Mouse (Mus musculus) retina, postnatal 7 days (tissue): ENCODE measurements around the gene Fyttd1.
"Not testable (repeated sequence)": the region's sequence is repeated elsewhere in the genome, so short reads cannot be mapped to it uniquely, and the experiment has no call there.

Experiments
- DNase-seq: peaks from one replicate; pipeline ENCODE4 v3.0.0-alpha.2; 2012; ENCODE audit warnings: low read depth, low spot score

The Fyttd1 gene

DNA sequence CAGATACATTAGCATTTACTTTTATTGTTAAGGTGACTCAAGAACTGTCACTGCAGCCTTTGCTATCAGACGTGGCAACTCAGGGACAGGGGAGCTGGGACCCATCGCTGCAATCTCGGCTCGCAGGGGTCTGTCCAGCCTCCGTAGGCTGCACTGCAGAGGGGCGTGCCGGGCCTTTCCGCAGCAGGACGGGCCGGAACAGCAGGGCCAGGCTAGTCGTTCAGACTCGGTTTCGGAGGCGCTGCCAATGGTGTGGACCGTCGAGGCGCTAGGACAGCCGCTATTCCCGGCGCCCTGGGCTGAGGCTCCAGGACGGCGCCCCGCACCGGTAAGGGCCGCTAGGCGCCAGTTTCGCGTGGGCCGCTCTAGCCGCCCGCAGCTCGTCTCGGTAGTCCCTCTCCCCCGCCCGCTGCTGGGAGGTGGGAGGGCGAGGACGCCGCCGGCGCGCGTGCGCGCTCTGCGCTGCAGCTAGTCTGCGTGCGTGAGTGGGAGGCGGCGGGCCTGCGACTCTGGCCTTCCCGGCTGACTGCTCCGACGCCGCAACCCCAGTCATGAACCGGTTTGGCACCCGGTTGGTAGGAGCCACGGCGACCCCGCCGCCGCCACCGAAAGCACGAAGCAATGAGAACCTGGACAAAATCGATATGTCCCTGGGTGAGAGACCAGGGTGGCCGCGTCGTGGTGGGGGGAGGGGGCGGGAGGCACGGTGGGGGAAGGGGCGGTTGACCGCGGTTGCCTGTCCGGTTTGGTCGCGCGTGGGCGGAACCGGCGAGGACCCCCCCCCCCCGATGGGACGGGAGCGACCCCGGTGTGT is at the start of gene Fyttd1, which contains the start of gene Rubcn:
Gene Fyttd1, plus strand, starts transcription at position 158 of the 814 bp plus-strand sequence.
Gene Rubcn, minus strand, starts transcription at position 424 of the 814 bp plus-strand sequence.
- DNase-seq: peak; percentile 94

DNA sequence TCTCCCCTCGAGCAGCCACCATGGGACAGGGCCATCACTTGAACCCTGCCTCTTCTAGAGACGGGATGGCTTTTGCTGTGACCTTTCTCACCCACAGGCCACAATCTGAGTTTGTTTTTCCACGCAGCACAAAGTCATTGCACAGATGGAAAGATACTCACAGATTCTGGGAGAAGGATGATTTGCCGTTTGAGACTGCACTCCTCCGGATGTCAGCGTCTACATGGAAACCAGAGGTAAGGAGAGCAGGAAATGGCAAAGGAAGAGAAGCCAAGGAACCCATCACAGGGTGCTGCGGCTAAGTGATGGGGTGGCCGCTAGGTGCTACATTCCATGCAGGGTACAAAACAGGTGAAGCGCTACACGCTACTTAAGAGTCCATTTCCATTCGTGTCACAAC is 48.2 kb upstream of the Fyttd1 start:
- no peak for DNase-seq

DNA sequence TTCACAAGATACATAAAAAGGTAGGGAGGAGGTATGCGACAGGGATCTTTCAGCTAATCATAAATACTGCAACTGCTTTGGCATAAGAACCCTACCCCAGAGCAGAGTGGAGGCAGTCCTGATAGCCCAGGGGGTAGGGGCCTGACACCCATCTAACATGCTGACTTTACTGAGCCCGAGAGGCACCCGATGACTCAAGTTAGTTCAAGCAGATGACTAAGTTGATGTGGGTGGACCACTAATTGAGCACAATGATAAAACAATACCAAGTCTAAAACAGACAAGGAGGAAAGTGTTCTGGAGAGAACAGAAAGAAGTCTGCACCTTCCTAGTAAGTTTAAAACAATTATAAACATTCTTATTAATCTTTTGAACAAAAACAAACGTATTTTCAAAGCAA is 45.8 kb upstream of the Fyttd1 start:
- DNase-seq: no peak

DNA sequence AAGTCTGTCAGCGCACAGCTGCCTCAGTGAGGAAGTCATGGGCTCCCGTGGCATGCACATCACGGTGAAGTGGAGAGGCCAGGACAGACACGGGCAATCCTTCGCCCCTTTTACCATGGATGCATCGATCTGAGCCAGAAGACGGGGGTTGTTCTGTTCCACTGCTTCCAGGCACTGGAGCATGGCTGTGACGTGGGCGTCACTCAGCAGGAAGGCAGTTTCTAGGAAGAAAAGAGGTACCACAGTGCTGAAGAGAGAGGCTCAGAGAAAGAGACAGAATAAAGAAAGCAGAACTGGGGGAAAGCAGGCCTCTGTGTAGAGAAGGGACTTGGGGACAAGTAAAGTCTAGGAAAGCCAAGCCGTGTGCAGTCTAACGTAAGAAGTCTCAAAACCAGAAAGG is 30.2 kb upstream of the Fyttd1 start:
- no peak for DNase-seq

DNA sequence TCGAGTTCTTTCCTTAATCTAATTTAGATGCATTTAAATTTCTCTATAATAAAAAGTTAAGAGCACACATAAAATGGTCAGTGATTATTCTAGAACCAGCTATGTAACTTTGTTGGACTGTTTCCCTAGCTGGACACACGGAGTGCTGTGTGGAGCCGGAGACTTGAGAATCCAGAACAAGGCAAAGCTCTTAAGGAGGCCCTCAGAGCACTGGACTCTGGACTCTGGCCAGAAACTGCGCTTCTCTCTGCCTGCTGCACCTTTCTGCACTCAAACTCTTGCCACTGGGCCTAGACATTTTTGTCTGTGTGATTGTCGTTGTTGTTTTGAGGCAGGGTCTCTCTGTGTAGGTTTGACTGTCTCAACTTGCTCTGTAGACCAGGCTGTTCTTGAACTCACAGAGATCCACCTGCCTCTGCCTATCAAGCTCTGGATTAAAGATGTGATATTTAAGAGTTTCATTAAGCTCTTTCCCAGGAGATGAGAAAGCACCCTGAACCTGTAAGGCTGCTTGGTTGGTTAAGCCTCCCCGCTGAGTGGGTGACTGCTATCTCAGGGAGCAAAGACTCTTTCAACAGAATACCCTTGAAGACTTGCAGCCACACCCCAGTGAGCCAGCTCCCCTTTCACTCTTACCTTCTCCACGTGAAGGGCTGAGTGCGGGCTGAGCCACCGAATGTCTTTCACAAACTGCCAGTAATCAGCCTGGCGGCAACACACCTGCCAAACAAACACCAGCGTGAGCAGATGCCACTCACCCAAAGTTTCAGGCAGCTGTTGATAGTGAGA is 28.1 kb upstream of the Fyttd1 start:
- no peak for DNase-seq

- no peak for DNase-seq
Measured at GRCm38 (mm10) chr16:32853492-32854049, 23.7 kb upstream of the Fyttd1 start.

DNA sequence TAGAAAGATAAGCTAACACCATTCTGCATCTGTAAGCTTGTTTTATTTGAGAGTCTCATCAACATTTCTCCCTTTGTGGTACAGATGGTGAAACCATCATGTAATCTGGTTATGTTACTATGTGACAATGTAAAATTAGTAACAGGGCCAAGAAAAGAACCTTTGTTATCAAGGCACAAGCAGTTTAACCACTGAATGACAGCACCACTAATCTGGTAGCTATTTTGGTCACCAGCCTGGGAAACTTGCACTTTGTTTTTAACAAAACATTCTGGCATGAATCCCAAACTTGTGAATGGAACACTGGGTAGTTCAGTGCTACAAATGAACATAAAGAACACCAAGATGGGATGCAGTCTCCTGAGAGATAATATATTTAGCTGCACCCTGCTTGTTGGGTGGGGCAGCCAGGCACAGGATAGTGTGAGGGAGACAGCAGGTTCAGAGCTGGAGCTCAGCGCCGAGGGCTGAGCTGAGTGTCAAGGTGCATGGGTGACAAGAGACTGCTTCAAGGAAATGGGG is 23.2 kb upstream of the Fyttd1 start:
- no peak for DNase-seq

GRCm38 (mm10) chr16:32856751-32857150 is 20.5 kb upstream of the Fyttd1 start:
- no peak for DNase-seq

GRCm38 (mm10) chr16:32858356-32858755 is 18.9 kb upstream of the Fyttd1 start:
- DNase-seq: no peak

DNA sequence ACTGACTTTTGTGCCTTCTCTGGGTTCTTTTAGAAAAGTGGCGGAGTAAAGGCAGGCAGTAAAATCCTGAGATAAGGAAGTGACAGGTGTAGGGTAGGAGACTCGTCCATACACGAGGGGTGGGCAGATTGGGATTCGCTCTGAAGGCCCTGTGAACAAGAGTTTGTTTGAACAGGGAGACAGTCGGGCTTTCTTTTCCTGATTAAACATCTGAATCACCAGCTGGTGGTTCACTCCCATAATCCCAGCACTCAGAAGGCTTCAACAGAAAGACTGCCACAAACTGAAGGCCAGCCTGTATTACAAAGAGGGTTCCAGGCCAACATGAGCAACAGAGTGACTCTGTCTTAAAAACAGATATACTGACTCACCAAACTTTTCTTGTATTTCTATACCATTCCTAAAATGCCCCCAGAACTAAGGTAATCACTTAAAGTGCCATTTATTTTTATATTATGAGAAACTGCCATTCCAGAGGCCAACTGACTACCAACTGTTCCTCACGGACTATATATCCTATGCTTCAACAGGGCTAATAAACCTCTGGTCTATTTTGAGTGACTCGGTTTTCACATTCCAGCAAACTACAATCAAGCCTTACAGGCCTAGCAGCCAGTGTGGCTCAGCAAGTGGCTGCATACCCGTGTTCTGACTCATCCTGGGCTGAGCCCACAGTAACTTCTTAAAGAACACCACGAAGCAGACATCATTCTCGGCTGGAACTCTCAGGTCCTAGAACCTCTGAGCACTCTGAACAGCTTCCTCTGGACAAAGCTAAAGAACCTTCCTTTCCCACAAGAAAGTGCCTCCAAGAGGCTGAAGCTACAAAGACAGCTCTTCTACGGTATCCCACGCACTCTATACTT is 18.3 kb upstream of the Fyttd1 start:
- DNase-seq: no peak

DNA sequence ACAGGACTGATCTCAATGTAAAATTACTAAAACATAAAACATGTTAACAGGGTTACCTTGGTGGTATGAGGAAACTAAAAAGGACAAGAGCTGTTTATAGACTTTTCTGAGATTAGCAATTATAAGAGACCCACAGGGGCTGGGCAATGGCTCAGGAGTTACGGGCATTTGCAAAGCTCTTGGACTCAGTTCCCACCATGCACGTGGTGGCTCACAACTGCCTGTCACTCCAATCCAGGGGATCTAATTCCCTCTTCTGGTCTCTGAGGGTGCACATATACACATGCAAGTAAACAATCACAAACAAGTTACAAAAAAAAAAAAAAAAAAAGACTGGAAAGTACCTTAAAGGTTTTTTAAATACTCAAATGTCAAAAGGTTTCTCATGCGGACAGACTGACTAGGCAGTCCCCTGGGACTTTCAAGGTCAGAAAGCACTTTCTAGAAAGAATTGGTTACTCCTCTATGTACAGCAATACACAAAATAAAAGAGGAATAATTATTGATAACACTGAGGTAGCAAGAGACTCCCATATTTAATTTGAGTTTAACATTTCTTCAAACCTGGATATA is 15.4 kb upstream of the Fyttd1 start:
- no peak for DNase-seq

GRCm38 (mm10) chr16:32865401-32865800 is 11.9 kb upstream of the Fyttd1 start:
- DNase-seq: no peak

DNA sequence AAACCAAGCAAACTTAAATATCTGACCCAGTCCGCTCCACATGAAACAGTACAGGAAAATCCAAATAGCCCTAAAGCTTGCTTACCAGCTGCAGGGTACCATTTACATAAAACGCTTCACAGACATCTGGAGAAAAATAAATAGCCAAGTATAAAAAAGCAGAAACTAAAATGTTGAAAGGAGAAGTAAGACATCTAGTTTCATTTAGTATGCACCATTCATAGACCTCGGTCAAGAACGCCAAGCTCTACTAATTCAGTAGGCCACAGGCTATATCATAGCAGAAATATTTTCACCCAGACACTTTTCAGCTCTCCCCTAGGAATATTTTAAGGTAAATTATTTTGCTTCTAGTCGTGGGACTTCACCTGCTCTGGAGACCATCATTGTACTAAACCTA is 10.6 kb upstream of the Fyttd1 start:
- DNase-seq: no peak

- DNase-seq: peak; percentile 84
Measured at GRCm38 (mm10) chr16:32867919-32868552, 9.3 kb upstream of the Fyttd1 start.

- no peak for DNase-seq
Measured at GRCm38 (mm10) chr16:32870231-32870630, 7.1 kb upstream of the Fyttd1 start.

- no peak for DNase-seq
Measured at GRCm38 (mm10) chr16:32873366-32873765, 3.9 kb upstream of the Fyttd1 start.

GRCm38 (mm10) chr16:32875281-32875680 is 2.0 kb upstream of the Fyttd1 start:
- DNase-seq: not testable (repeated sequence)

- DNase-seq: no peak
Measured at GRCm38 (mm10) chr16:32875847-32876246, 1.5 kb upstream of the Fyttd1 start.

- DNase-seq: no peak
Measured at GRCm38 (mm10) chr16:32876831-32877230, 469 bp upstream of the Fyttd1 start.

DNA sequence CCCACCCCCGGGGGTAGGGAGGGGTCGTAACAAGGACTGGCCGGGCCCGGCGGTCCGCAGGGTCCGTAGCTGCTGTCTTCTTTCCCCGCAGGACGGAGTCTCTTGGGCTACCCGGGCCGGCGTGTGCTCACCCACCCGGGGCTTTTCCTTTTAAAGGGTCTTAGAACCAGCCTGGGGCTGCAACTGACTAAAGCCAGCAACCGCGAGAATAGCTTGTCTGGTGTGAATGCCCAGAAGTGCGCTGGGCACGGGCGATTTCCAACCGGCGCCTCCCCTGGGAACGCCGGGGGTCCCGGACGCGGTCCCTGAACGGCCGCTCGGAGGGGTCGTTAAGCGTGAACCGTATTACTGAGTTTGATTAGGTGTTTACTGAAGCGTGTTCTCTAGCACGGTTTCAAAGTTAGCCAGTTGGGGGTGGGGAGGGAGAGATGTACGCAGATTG is 878 bp downstream of the Fyttd1 start:
- DNase-seq: no peak
